Mouse (Mus musculus) cortical plate, adult 2 months (tissue): ENCODE measurements around the gene Ctso. TPM values are rescaled to one million over a fixed set of nuclear protein-coding genes. Genes with fewer than 3 reads are reported as not detected.

ENCODE experiments used
- H3K27ac ChIP-seq: fragments of 200-500 bp; 2 replicates; pipeline ENCODE4 v1.5.1; 2012; ENCODE audit warnings: low read length, control low read depth, inconsistent platforms; ENCODE audit not compliant: insufficient read depth
- H3K4me1 ChIP-seq: fragments of 200-500 bp; 2 replicates; pipeline ENCODE4 v1.6.1; 2011; ENCODE audit warnings: low read length; ENCODE audit not compliant: control insufficient read depth, insufficient read depth
- H3K4me3 ChIP-seq: fragments of 200-500 bp; 2 replicates; pipeline ENCODE4 v1.5.1; 2011; ENCODE audit warnings: mild to moderate bottlenecking, low read length, control low read depth; ENCODE audit not compliant: insufficient read depth
- CTCF ChIP-seq: fragments of 200-500 bp; IDR thresholded peaks from 2 replicates; pipeline ENCODE4 v1.5.1; 2011; ENCODE audit warnings: mild to moderate bottlenecking, control low read depth, low read length; ENCODE audit not compliant: insufficient read depth; ENCODE audit errors: extremely low read depth
- POLR2A ChIP-seq: fragments of 200-500 bp; IDR thresholded peaks from 2 replicates; pipeline ENCODE4 v1.6.1; 2011; ENCODE audit warnings: mild to moderate bottlenecking, low read length, control low read depth; ENCODE audit not compliant: insufficient read depth; ENCODE audit errors: extremely low read depth
- polyA plus RNA-seq: library from polyadenylated mRNA; depleted of rRNA; stranded (reverse); fragments of >200 nt; gene quantifications from 2 replicates; pipeline ENCODE4 v1.2.3, GENCODE M21; 2012

The Ctso gene
- polyA plus RNA-seq, 1 experiment = 26.2 TPM

DNA sequence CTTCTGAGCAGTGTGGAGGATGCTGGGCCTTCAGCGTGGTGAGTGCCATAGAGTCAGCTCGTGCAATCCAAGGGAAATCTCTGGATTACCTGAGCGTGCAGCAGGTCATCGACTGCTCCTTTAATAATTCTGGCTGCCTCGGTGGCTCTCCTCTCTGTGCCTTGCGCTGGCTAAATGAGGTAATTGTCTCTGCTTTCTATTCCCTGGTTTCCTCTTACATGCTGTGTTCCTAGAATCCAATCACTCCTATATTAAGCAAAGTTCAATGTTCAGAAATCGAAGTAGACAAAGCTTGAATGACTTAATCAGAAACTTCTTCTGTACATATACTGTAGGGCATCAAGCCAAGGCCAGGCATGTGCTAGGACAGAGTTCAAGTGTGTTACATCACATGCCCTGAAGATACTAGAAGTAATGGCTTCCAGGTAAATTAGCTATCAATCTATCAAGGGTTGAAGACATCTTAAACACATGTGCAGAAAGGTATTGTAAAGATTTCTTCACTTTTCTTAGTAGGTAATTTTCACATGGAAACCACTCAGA lies 12.5 kb downstream of the Ctso start:
- TF ChIP-seq CTCF (no peak), POLR2A (no peak)
- Histone ChIP-seq H3K4me1 (no peaks in the 10 kb centered on the region), H3K4me3 (no peak overlapping the region), H3K27ac (no peak overlapping the region)

GRCm38 (mm10) chr3:81949048-81949447 lies 16.6 kb downstream of the Ctso start:
- no peak overlapping the region for H3K27ac ChIP-seq
- no peaks in the 10 kb centered on the region for H3K4me1 ChIP-seq
- no peak overlapping the region for H3K4me3 ChIP-seq
- TF ChIP-seq CTCF (no peak), POLR2A (no peak)

DNA sequence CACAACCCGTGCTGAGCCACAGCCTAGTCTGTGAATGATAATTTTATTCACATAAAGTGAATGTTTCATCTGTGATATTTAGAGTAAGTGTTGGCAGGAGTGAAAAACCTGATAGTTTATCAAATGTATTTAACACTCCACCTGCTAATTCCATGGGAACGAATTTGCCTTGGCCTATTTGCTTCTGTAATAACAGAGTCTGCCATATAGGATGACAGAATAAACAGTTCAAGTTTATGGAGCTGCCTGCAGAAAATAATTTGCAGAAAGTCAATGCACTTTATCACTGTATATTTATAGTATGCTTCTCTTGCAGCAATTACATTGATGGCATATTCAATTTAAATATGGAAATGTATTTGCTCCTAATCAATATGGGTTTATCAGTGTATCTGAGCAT lies 19.4 kb downstream of the Ctso start:
- Histone ChIP-seq H3K27ac (no peak overlapping the region), H3K4me1 (no peaks in the 10 kb centered on the region), H3K4me3 (no peak overlapping the region)
- TF ChIP-seq CTCF = no peak
- TF ChIP-seq POLR2A = no peak

GRCm38 (mm10) chr3:81957484-81957883 lies 25.1 kb downstream of the Ctso start:
- TF ChIP-seq CTCF (no peak), POLR2A (no peak)
- H3K4me3 ChIP-seq = no peak overlapping the region
- H3K27ac ChIP-seq = no peak overlapping the region
- H3K4me1 ChIP-seq = no peaks in the 10 kb centered on the region

- Histone ChIP-seq H3K4me1 (no peaks in the 10 kb centered on the region; the same call in 1 of the 2 replicates), H3K4me3 (no peak overlapping the region), H3K27ac (no peak overlapping the region)
- no peak for TF ChIP-seq POLR2A
- TF ChIP-seq CTCF = no peak
Observed at GRCm38 (mm10) chr3:81961336-81961735, 28.9 kb downstream of the Ctso start.

- Histone ChIP-seq H3K27ac (no peak overlapping the region), H3K4me3 (no peak overlapping the region), H3K4me1 (no peaks in the 10 kb centered on the region; the same call in 1 of the 2 replicates)
- no peak for TF ChIP-seq CTCF
- no peak for TF ChIP-seq POLR2A
Observed at GRCm38 (mm10) chr3:81963768-81964167, 31.4 kb downstream of the Ctso start.

GRCm38 (mm10) chr3:81964596-81964995 lies 32.2 kb downstream of the Ctso start:
- TF ChIP-seq CTCF (no peak), POLR2A (no peak)
- H3K4me1 ChIP-seq = no peaks in the 10 kb centered on the region; the same call in 1 of the 2 replicates
- no peak overlapping the region for H3K4me3 ChIP-seq
- no peak overlapping the region for H3K27ac ChIP-seq

- H3K27ac ChIP-seq = no peak overlapping the region
- H3K4me1 ChIP-seq = no peaks in the 10 kb centered on the region
- TF ChIP-seq CTCF (no peak), POLR2A (no peak)
- no peak overlapping the region for H3K4me3 ChIP-seq
Observed at GRCm38 (mm10) chr3:81975607-81976006, 43.2 kb downstream of the Ctso start.

DNA sequence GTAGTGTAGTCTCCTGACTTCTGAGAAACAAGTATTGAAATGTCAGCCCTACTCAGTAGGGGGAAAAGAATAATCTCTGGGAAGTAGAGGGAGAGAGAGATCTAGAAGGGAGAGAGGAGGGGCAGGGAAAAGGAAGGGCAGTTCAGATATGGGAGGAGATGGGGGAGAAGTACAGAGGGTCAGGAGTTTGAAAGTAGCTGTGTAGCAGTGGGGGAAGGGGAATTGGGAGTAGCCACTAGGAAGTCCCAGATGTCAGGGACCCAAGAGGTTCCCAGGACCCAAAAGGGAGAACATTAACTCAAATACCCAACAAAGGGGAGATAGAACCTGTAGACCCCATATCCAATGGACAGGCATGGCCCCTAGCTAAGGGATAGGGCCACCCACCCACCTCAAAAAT lies 43.7 kb downstream of the Ctso start, which contains the start of gene Tdo2:
Gene Tdo2, minus strand, starts transcription at position 101 of the 400 bp plus-strand sequence.
- Histone ChIP-seq H3K4me1 (no peaks in the 10 kb centered on the region), H3K27ac (no peak within 1 kb of the TSS), H3K4me3 (no peak within 1 kb of the TSS)
- no peak for TF ChIP-seq POLR2A
- no peak for TF ChIP-seq CTCF

GRCm38 (mm10) chr3:81981576-81981975 lies 49.2 kb downstream of the Ctso start:
- TF ChIP-seq POLR2A (no peak), CTCF (no peak)
- H3K27ac ChIP-seq = no peak overlapping the region
- no peaks in the 10 kb centered on the region for H3K4me1 ChIP-seq
- no peak overlapping the region for H3K4me3 ChIP-seq
